Mouse (Mus musculus): ENCODE data around the gene Ccdc187.

Gene Ccdc187

GRCm38 (mm10) chr2:26294457-26294856, at the start of gene Ccdc187:
Gene Ccdc187 (minus strand): TSS chr2:26294557.
- no peak for DNase-seq (ENCODE audit: low read depth, low spot score)

GRCm38 (mm10) chr2:26342609-26343490, 48.5 kb upstream of the Ccdc187 start:
- no peak for DNase-seq (ENCODE audit: low read depth, low spot score)

- DNase-seq (ENCODE audit: low read depth, low spot score) = no peak
Measured at GRCm38 (mm10) chr2:26342044-26342443, 47.7 kb upstream of the Ccdc187 start.

GRCm38 (mm10) chr2:26341510-26341981, 47.2 kb upstream of the Ccdc187 start:
- no peak for DNase-seq (ENCODE audit: low read depth, low spot score)

- DNase-seq (ENCODE audit: low read depth, low spot score) = no peak
Measured at GRCm38 (mm10) chr2:26339204-26339551, 44.8 kb upstream of the Ccdc187 start.

- no peak for DNase-seq (ENCODE audit: low read depth, low spot score)
Measured at GRCm38 (mm10) chr2:26338302-26339203, 44.2 kb upstream of the Ccdc187 start.

- DNase-seq (ENCODE audit: low read depth, low spot score) = no peak
Measured at GRCm38 (mm10) chr2:26330702-26331101, 36.3 kb upstream of the Ccdc187 start.

- DNase-seq (ENCODE audit: low read depth, low spot score) = no peak
Measured at GRCm38 (mm10) chr2:26330056-26330468, 35.7 kb upstream of the Ccdc187 start.

- no peak for DNase-seq (ENCODE audit: low read depth, low spot score)
Measured at GRCm38 (mm10) chr2:26329402-26329801, 35.0 kb upstream of the Ccdc187 start.

GRCm38 (mm10) chr2:26327852-26328251, 33.5 kb upstream of the Ccdc187 start:
- DNase-seq (ENCODE audit: low read depth, low spot score) = no peak

- DNase-seq (ENCODE audit: low read depth, low spot score) = peak; percentile 62
Measured at GRCm38 (mm10) chr2:26325386-26326181, 31.2 kb upstream of the Ccdc187 start.

GRCm38 (mm10) chr2:26324917-26325316, 30.6 kb upstream of the Ccdc187 start:
- no peak for DNase-seq (ENCODE audit: low read depth, low spot score)

- no peak for DNase-seq (ENCODE audit: low read depth, low spot score)
Measured at GRCm38 (mm10) chr2:26323589-26324325, 29.4 kb upstream of the Ccdc187 start.

GRCm38 (mm10) chr2:26320245-26321185, 26.2 kb upstream of the Ccdc187 start:
- no peak for DNase-seq (ENCODE audit: low read depth, low spot score)

- DNase-seq (ENCODE audit: low read depth, low spot score) = peak; percentile 66
Measured at GRCm38 (mm10) chr2:26319519-26320244, 25.3 kb upstream of the Ccdc187 start.

GRCm38 (mm10) chr2:26319109-26319508, 24.8 kb upstream of the Ccdc187 start:
- no peak for DNase-seq (ENCODE audit: low read depth, low spot score)

GRCm38 (mm10) chr2:26317991-26318672, 23.8 kb upstream of the Ccdc187 start:
- DNase-seq (ENCODE audit: low read depth, low spot score) = no peak

- DNase-seq (ENCODE audit: low read depth, low spot score) = no peak
Measured at GRCm38 (mm10) chr2:26317371-26317770, 23.0 kb upstream of the Ccdc187 start.
